Mouse (Mus musculus) CH12.LX (cell line): ENCODE data around the gene Tunar.

Experiments used
- BHLHE40 ChIP-seq: IDR thresholded peaks from 2 replicates; pipeline ENCODE4 v1.6.1; 2011; ENCODE audit warnings: mild to moderate bottlenecking, low read depth, low read length, improper control_type of control experiment
- CTCF ChIP-seq, 2 experiments: IDR thresholded peaks in 1 of 2; conservative IDR thresholded peaks in 1 of 2; 2 replicates each; pipeline ENCODE4 v1.5.1; 2011 to 2012; ENCODE audit warnings: low read depth in 2 of 2, low read length in 2 of 2, improper control_type of control experiment in 1 of 2, inconsistent platforms in 1 of 2, mild to moderate bottlenecking in 1 of 2, moderate library complexity in 1 of 2
- EP300 ChIP-seq: IDR thresholded peaks from 2 replicates; pipeline ENCODE4 v1.6.1; 2011; ENCODE audit warnings: low read length, improper control_type of control experiment
- ETS1 ChIP-seq: conservative IDR thresholded peaks from 2 replicates; pipeline ENCODE4 v1.6.1; 2012; ENCODE audit warnings: low read depth, mild to moderate bottlenecking, inconsistent platforms, low read length, improper control_type of control experiment, moderate library complexity
- IRF4 ChIP-seq: IDR thresholded peaks from 2 replicates; pipeline ENCODE4 v1.6.1; 2014; ENCODE audit warnings: low read depth, mild to moderate bottlenecking, inconsistent platforms, low read length, improper control_type of control experiment
- MAFK ChIP-seq: IDR thresholded peaks from 2 replicates; pipeline ENCODE4 v1.6.1; 2011; ENCODE audit warnings: low read length, improper control_type of control experiment; ENCODE audit not compliant: insufficient replicate concordance
- MXI1 ChIP-seq: IDR thresholded peaks from 2 replicates; pipeline ENCODE4 v1.6.1; 2011; ENCODE audit warnings: mild to moderate bottlenecking, low read depth, low read length, improper control_type of control experiment
- PAX5 ChIP-seq: IDR thresholded peaks from 2 replicates; pipeline ENCODE4 v1.6.1; 2012; ENCODE audit warnings: low read length, inconsistent platforms, mixed read lengths
- POLR2A ChIP-seq: IDR thresholded peaks from 2 replicates; pipeline ENCODE4 v1.6.1; 2011; ENCODE audit warnings: low read depth, mild to moderate bottlenecking, improper control_type of control experiment, low read length
- SMC3 ChIP-seq: IDR thresholded peaks from 2 replicates; pipeline ENCODE4 v1.6.1; 2011; ENCODE audit warnings: low read depth, low read length, improper control_type of control experiment
- TBP ChIP-seq: conservative IDR thresholded peaks from 2 replicates; pipeline ENCODE4 v1.6.1; 2011; ENCODE audit warnings: low read depth, low read length, improper control_type of control experiment
- USF1 ChIP-seq: IDR thresholded peaks from 2 replicates; pipeline ENCODE4 v1.6.1; 2014; ENCODE audit warnings: low read depth, mild to moderate bottlenecking, inconsistent platforms, low read length, improper control_type of control experiment
- ZMIZ1 ChIP-seq: IDR thresholded peaks from 2 replicates; pipeline ENCODE4 v1.6.1; 2012; ENCODE audit warnings: low read depth, mild to moderate bottlenecking, inconsistent platforms, low read length, improper control_type of control experiment
- ZNF384 ChIP-seq: IDR thresholded peaks from 2 replicates; pipeline ENCODE4 v1.6.1; 2012; ENCODE audit warnings: low read depth, low read length, improper control_type of control experiment, inconsistent platforms

- TF ChIP-seq ZMIZ1 (no peak), POLR2A (no peak), MXI1 (no peak), CTCF (conservative IDR thresholded peaks at IDR 0.05 in 1 of 2, IDR thresholded peaks at IDR 0.05 in 1 of 2; ENCODE audit: low read depth in 2 of 2, low read length in 2 of 2) (no peak), ZNF384 (no peak), TBP (no peak), MAFK (no peak), EP300 (no peak), ETS1 (no peak), BHLHE40 (no peak), PAX5 (no peak), USF1 (no peak), SMC3 (no peak), IRF4 (no peak)
Measured at GRCm38 (mm10) chr12:105341523-105341922, 7.9 kb downstream of the Tunar start.
